Mouse (Mus musculus) layer of hippocampus, adult 11-12 months (tissue): ENCODE measurements around the gene Vmn2r3.
"Not testable (repeated sequence)": the region's sequence is repeated elsewhere in the genome, so short reads cannot be mapped to it uniquely, and the experiment has no call there.

Experiments
- DNase-seq: peaks from one replicate; pipeline ENCODE4 v3.0.0; 2022; ENCODE audit warnings: low spot score

The Vmn2r3 gene

GRCm38 (mm10) chr3:64289609-64290008 lies at the start of gene Vmn2r3:
Vmn2r3 (minus strand) TSS chr3:64289709.
- no peak for DNase-seq

GRCm38 (mm10) chr3:64332548-64332947 lies 43.0 kb upstream of the Vmn2r3 start:
- DNase-seq = no peak

DNA sequence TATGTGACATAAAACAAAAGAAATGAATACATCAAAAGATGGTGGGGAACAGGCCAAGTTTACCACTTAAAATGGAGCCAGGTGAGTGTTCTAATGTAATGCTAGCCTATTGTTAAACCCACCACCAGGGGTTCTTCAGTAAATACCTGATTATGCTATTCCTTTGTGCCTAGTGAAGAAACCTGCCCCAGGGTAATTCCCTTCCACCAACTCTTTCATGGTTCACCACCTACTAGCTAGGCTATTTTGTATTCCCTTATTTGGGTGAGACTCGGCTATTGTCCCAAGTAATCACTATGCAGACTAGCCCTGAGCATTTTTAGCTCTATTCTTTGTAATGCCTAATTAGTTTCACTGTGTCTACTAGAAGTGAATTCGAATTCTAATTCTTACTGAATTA lies 32.3 kb upstream of the Vmn2r3 start:
- DNase-seq = no peak

DNA sequence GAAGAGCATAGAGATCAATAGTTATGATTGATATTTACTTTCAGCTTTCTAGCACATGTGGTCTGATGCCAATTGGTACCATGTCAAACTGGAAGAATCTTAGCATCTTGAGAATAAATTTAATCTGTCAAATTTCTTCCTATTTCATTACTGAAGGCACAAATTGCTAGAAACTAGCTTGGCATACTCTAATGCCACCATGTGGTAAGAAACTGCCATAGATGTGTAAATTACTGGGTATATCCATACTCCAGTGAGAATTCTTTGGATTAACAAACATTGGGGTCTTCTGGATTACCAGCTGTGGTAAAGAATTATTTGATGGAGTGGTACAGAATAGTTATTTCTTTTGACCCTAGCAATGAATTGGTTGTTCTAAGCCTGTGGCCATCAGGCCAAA lies 17.3 kb upstream of the Vmn2r3 start:
- DNase-seq = no peak

GRCm38 (mm10) chr3:64265762-64266112 lies 23.8 kb downstream of the Vmn2r3 start:
- no peak for DNase-seq

DNA sequence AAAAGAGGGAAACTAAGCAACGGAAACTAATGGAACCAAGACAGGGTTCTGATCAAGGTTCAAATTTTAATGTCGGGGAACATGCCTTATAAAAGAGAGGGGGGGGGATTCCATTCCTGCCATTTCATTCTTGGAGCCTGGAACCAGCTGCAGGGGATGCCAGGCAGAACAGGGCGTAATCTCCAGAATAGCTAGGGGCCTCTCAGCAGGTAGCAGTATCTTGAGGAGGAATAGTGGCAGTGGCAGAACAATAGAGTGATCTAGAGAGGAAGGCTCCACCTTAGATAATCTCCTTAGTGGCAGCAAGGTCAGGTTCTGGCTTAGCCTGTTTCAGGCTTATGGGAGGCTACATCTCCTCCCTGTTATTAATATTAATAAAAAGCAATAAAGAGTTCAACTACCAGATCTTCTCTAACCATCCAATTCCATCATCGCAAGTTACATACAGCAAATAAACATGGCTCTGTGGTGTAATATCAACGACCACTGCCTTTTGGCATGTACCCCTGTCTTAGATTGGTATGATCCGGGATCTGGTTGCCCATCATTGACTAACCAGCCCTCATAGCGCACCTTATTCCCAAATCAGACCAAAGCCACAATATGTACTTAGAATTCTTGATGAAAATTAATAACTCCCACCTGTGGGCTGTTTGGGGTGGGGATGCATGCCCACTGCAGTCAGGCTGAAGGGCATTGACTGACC lies 24.3 kb downstream of the Vmn2r3 start:
- not testable (repeated sequence) for DNase-seq

GRCm38 (mm10) chr3:64259582-64259981 lies 29.9 kb downstream of the Vmn2r3 start:
- no peak for DNase-seq

DNA sequence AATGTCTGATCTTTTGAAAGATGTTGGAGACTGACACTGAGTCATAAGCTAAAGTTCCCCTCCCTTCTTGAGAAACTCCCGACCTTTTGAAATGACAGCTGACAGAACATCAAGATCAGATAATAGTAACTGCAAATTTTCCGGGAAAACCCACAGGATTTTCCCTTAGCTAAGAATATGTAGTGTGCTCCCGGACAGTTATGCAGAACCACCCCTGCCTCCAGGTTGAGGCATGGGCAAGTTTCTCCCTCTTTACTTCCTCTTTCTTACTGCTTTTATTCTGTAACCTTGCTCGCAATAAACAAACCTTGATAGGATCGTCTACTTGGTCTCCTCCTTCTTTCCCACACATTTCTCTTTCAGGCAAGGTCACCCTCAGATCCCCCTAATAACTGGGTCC lies 37.9 kb downstream of the Vmn2r3 start:
- DNase-seq = no peak

DNA sequence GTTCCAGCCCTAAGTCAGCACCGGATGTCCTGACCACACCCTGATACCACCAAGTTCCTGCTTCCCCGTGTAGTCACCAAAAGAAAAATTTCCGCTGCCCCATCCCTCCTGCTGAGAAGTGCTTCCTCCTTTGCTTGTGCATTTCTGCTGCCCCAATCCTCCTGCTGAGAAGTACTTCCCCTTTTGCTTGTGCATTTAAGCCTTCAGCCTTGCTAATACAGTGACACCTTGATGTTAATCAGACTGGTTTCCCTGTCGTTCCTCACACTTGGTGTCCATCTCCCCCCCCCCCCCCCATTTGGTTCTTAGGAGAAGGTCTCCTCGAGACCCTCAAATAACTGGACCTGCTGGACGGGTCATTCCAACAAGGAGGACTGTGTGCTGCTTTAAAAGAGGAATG lies 39.0 kb downstream of the Vmn2r3 start:
- not testable (repeated sequence) for DNase-seq

DNA sequence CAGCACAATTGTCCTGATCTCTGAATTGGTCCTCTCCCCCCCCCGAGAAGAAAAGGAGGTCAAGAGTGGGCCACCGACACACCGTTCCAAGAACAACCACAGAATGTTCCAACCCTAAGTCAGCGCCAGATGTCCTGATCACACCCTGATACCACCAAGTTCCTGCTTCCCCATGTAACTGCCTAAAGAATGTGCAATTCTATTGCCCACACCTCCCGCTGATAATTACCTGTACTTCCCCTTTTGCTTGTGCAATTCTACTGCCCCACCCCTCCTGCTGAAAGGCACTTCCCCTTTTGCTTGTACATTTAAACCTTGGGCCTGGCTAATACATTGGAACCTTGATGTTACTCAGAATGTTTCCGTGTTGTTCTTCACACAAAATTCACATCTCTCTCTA lies 54.0 kb downstream of the Vmn2r3 start:
- DNase-seq = not testable (repeated sequence)

GRCm38 (mm10) chr3:64233655-64234054 lies 55.9 kb downstream of the Vmn2r3 start:
- not testable (repeated sequence) for DNase-seq

DNA sequence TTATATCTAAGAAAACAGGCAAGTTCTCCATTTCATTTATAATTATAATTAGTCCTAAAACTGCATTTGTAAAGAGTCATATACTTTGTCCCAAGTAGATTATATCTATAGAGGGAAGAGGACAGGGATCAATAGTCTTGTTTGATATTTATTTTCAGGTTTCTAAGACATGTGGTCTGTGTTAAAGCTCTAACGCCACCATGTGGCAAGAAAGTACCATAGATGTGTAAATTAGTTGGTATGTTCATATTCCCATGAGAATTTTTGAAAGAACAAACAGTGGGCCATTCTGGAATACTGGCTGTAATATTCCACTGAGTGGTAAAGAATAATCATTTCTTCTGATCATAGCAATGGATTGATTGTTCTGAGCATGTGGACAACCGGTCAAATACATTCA lies 62.3 kb downstream of the Vmn2r3 start:
- no peak for DNase-seq
